Mouse (Mus musculus) testis, adult 2 months (tissue): Measurements from ENCODE around the gene Axl. TPM values are rescaled to one million over a fixed set of nuclear protein-coding genes. Genes with fewer than 3 reads are reported as not detected.

ENCODE experiments used
- H3K27ac ChIP-seq: fragments of 200-500 bp; 2 replicates; pipeline ENCODE4 v1.5.1; 2012; ENCODE audit warnings: low read depth, low read length; ENCODE audit not compliant: control insufficient read depth, insufficient read depth
- H3K27me3 ChIP-seq: fragments of 200-500 bp; 2 replicates; pipeline ENCODE4 v1.6.1; 2012; ENCODE audit warnings: mild to moderate bottlenecking, low read length, moderate library complexity; ENCODE audit not compliant: control insufficient read depth, insufficient read depth
- H3K36me3 ChIP-seq: fragments of 200-500 bp; 2 replicates; pipeline ENCODE4 v1.6.1; 2012; ENCODE audit warnings: mild to moderate bottlenecking, low read length; ENCODE audit not compliant: control insufficient read depth, insufficient read depth
- H3K4me1 ChIP-seq: fragments of 200-500 bp; 2 replicates; pipeline ENCODE4 v1.6.1; 2012; ENCODE audit warnings: low read length; ENCODE audit not compliant: control insufficient read depth, insufficient read depth
- H3K4me3 ChIP-seq: fragments of 200-500 bp; 2 replicates; pipeline ENCODE4 v1.5.1; 2012; ENCODE audit warnings: low read depth, mild to moderate bottlenecking, low read length, moderate library complexity, mixed read lengths; ENCODE audit not compliant: control insufficient read depth
- CTCF ChIP-seq: fragments of 200-500 bp; IDR thresholded peaks from 2 replicates; pipeline ENCODE4 v1.5.1; 2012; ENCODE audit warnings: low read depth, mild to moderate bottlenecking, inconsistent platforms, low read length, moderate library complexity; ENCODE audit not compliant: control insufficient read depth, insufficient read depth, insufficient replicate concordance
- POLR2A ChIP-seq: fragments of 200-500 bp; IDR thresholded peaks from 2 replicates; pipeline ENCODE4 v1.6.1; 2012; ENCODE audit warnings: low read depth, mild to moderate bottlenecking, inconsistent platforms, low read length, moderate library complexity; ENCODE audit not compliant: control insufficient read depth
- polyA plus RNA-seq: library from polyadenylated mRNA; depleted of rRNA; stranded (reverse); fragments of >200 nt; gene quantifications from 2 replicates; pipeline ENCODE4 v1.2.3, GENCODE M21; 2012

The Axl gene
- polyA plus RNA-seq, 1 experiment = 23.7 TPM

GRCm38 (mm10) chr7:25761354-25761753 lies 27.2 kb downstream of the Axl start:
- TF ChIP-seq CTCF (no peak), POLR2A (no peak)
- H3K4me3 ChIP-seq = no peak overlapping the region
- H3K4me1 ChIP-seq = peaks cover 16% of the 10 kb centered on the region
- H3K27ac ChIP-seq = no peak overlapping the region
- no peaks in the 10 kb centered on the region for H3K27me3 ChIP-seq
- no peaks in the 10 kb centered on the region for H3K36me3 ChIP-seq

GRCm38 (mm10) chr7:25756011-25756410 lies 32.5 kb downstream of the Axl start:
- no peaks in the 10 kb centered on the region for H3K27me3 ChIP-seq
- peak overlapping the region; percentile 98 for H3K27ac ChIP-seq
- peak overlapping the region; percentile 95 for H3K4me3 ChIP-seq
- H3K36me3 ChIP-seq = no peaks in the 10 kb centered on the region
- H3K4me1 ChIP-seq = peaks cover 13% of the 10 kb centered on the region
- TF ChIP-seq CTCF (no peak; the same call in 1 of the 2 replicates), POLR2A (peak; percentile 82)

- Histone ChIP-seq H3K4me1 (peaks cover 13% of the 10 kb centered on the region), H3K36me3 (no peaks in the 10 kb centered on the region), H3K27ac (peak overlapping the region; percentile 98), H3K4me3 (peak overlapping the region; percentile 95), H3K27me3 (no peaks in the 10 kb centered on the region)
- TF ChIP-seq POLR2A (no peak), CTCF (no peak)
Measured at GRCm38 (mm10) chr7:25755468-25755833, 33.1 kb downstream of the Axl start.

GRCm38 (mm10) chr7:25754738-25755467 lies 33.6 kb downstream of the Axl start, which contains the start of gene Hnrnpul1:
Gene Hnrnpul1, minus strand, starts transcription at chr7:25754757.
- Histone ChIP-seq H3K27me3 (no peaks in the 10 kb centered on the region), H3K27ac (peak within 1 kb of the TSS; percentile 98), H3K4me1 (peaks cover 10% of the 10 kb centered on the region), H3K4me3 (peak within 1 kb of the TSS; percentile 95), H3K36me3 (peaks cover 1% of the 10 kb centered on the region; the same call in 1 of the 2 replicates)
- TF ChIP-seq CTCF (peak; percentile 15; the same call in 1 of the 2 replicates), POLR2A (peak; percentile 85)

GRCm38 (mm10) chr7:25754439-25754737 lies 34.1 kb downstream of the Axl start:
- H3K4me1 ChIP-seq = peaks cover 10% of the 10 kb centered on the region
- peak overlapping the region; percentile 98 for H3K27ac ChIP-seq
- H3K36me3 ChIP-seq = peaks cover 1% of the 10 kb centered on the region; the same call in 1 of the 2 replicates
- H3K4me3 ChIP-seq = peak overlapping the region; percentile 95
- TF ChIP-seq CTCF (no peak), POLR2A (no peak)
- H3K27me3 ChIP-seq = no peaks in the 10 kb centered on the region

GRCm38 (mm10) chr7:25753643-25754438 lies 34.7 kb downstream of the Axl start:
- H3K36me3 ChIP-seq = peaks cover 1% of the 10 kb centered on the region
- peaks cover 10% of the 10 kb centered on the region for H3K4me1 ChIP-seq
- peak overlapping the region; percentile 95 for H3K4me3 ChIP-seq
- TF ChIP-seq CTCF (no peak), POLR2A (no peak)
- H3K27ac ChIP-seq = peak overlapping the region; percentile 98
- H3K27me3 ChIP-seq = no peaks in the 10 kb centered on the region

- Histone ChIP-seq H3K27ac (peak overlapping the region; percentile 98; the same call in 1 of the 2 replicates), H3K36me3 (peaks cover 6% of the 10 kb centered on the region), H3K4me3 (peak overlapping the region; percentile 95; the same call in 1 of the 2 replicates), H3K4me1 (peaks cover 7% of the 10 kb centered on the region), H3K27me3 (no peaks in the 10 kb centered on the region)
- TF ChIP-seq POLR2A (no peak), CTCF (no peak)
Measured at GRCm38 (mm10) chr7:25753076-25753475, 35.4 kb downstream of the Axl start.
